Mouse (Mus musculus) midbrain, embryonic 16.5 days (tissue): Measurements from ENCODE around the gene Ccdc87. TPM values are rescaled to one million over a fixed set of nuclear protein-coding genes. Genes with fewer than 3 reads are reported as not detected.

ENCODE experiments used
- ATAC-seq: fragments of 200-750 bp; cut with Nextera tagmentation; 2 replicates; pipeline ENCODE4 v1.8.0; 2017; ENCODE audit warnings: moderate TSS enrichment
- H3K27ac ChIP-seq: fragments of 300-500 bp; sonication (generic); 2 replicates; pipeline ENCODE4 v1.5.1; 2014; ENCODE audit warnings: mild to moderate bottlenecking, low read length, mixed read lengths
- H3K27me3 ChIP-seq: fragments of 300-500 bp; sonication (generic); 2 replicates; pipeline ENCODE4 v1.6.1; 2014; ENCODE audit warnings: low read depth, low read length, mixed read lengths; ENCODE audit not compliant: control insufficient read depth, insufficient read depth
- H3K36me3 ChIP-seq: fragments of 300-500 bp; sonication (generic); 2 replicates; pipeline ENCODE4 v1.6.1; 2014; ENCODE audit warnings: mild to moderate bottlenecking, low read length, moderate library complexity, mixed read lengths; ENCODE audit not compliant: control insufficient read depth, insufficient read depth
- H3K4me1 ChIP-seq: fragments of 300-500 bp; sonication (generic); 2 replicates; pipeline ENCODE4 v1.6.1; 2014; ENCODE audit warnings: mild to moderate bottlenecking, low read length, mixed read lengths; ENCODE audit not compliant: control insufficient read depth, insufficient read depth
- H3K4me2 ChIP-seq: fragments of 300-500 bp; sonication (generic); 2 replicates; pipeline ENCODE4 v1.6.1; 2014; ENCODE audit warnings: mild to moderate bottlenecking, low read length, mixed read lengths
- H3K4me3 ChIP-seq: fragments of 300-500 bp; sonication (generic); 2 replicates; pipeline ENCODE4 v1.5.1; 2014; ENCODE audit warnings: low read depth, mild to moderate bottlenecking, low read length, moderate library complexity, mixed read lengths
- H3K9ac ChIP-seq: fragments of 300-500 bp; sonication (generic); 2 replicates; pipeline ENCODE4 v1.6.1; 2014; ENCODE audit warnings: low read depth, low read length, mixed read lengths
- H3K9me3 ChIP-seq: fragments of 300-500 bp; sonication (generic); replicated peaks from 2 replicates; pipeline ENCODE4 v1.6.1; 2014; ENCODE audit warnings: mild to moderate bottlenecking, low read length, mixed read lengths; ENCODE audit not compliant: control insufficient read depth, poor library complexity, severe bottlenecking
- WGBS: fragments of 180-500 bp; shearing (Covaris S2); extraction: QIAGEN DNeasy Blood & Tissue Kit; methylation state at CpG from one replicate; pipeline ENCODE4 v1.1.7; 2014; 5-methylcytosine and 5-hydroxymethylcytosine counted together
- polyA plus RNA-seq: library from polyadenylated mRNA; unstranded; fragments of >200 nt; fragmentation: Nextera tagmentation; extraction: Ambion mirVana; gene quantifications from 2 replicates; pipeline ENCODE4 v1.2.1, GENCODE M21; 2015

Gene Ccdc87
- polyA plus RNA-seq, 1 experiment from 2014 or later, result 0.99 TPM

- H3K9ac ChIP-seq, result no peak overlapping the region
- H3K36me3 ChIP-seq, result no peaks in the 10 kb centered on the region
- H3K4me1 ChIP-seq, result peaks cover 16% of the 10 kb centered on the region
- no peak for ATAC-seq
- no peaks in the 10 kb centered on the region for H3K27me3 ChIP-seq
- no peak overlapping the region for H3K4me2 ChIP-seq
- no peak overlapping the region for H3K27ac ChIP-seq
- no peak overlapping the region for H3K4me3 ChIP-seq
- no peaks in the 10 kb centered on the region for H3K9me3 ChIP-seq
- 68% methylated on average over 3 of the region's 4 CpGs for WGBS
Measured at GRCm38 (mm10) chr19:4876241-4876640, 37.1 kb downstream of the Ccdc87 start.

GRCm38 (mm10) chr19:4876755-4877154, 37.6 kb downstream of the Ccdc87 start:
- H3K36me3 ChIP-seq, result no peaks in the 10 kb centered on the region
- peaks cover 16% of the 10 kb centered on the region for H3K4me1 ChIP-seq
- no peak overlapping the region for H3K4me3 ChIP-seq
- no peak overlapping the region for H3K9ac ChIP-seq
- H3K4me2 ChIP-seq, result no peak overlapping the region
- ATAC-seq, result no peak
- H3K27me3 ChIP-seq, result no peaks in the 10 kb centered on the region
- WGBS, result 74% methylated on average over 3 of the region's 3 CpGs
- H3K9me3 ChIP-seq, result no peaks in the 10 kb centered on the region
- no peak overlapping the region for H3K27ac ChIP-seq

DNA sequence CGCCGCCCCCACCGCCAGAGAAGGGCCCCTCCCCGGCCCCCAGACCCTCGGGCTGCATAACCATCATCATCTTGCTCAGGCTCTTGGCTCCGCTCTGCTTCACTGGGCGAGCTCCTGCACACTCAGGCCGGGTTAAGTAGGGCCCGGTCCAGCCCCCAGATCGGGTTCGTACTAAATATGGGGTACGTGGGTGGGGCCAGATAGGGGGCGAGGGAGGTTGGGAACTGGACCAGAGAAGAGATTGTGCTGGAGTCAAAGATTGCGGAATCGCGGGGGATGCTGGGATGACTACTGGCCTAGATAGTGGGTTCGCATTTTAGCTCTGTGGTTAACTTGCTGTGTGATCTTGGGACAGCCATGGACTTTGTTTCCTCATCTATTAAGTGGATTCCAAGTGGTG, 38.6 kb downstream of the Ccdc87 start, which contains the start of gene Actn3:
Gene Actn3, minus strand, starts transcription at position 125 of the 400 bp plus-strand sequence.
- H3K4me2 ChIP-seq, result peak within 1 kb of the TSS; percentile 87
- peak within 1 kb of the TSS; percentile 79 for H3K27ac ChIP-seq
- no peaks in the 10 kb centered on the region for H3K9me3 ChIP-seq
- H3K27me3 ChIP-seq, result no peaks in the 10 kb centered on the region
- ATAC-seq, result peak; percentile 8; the same call in 1 of the 2 replicates
- peaks cover 16% of the 10 kb centered on the region for H3K4me1 ChIP-seq
- H3K4me3 ChIP-seq, result peak within 1 kb of the TSS; percentile 84
- H3K9ac ChIP-seq, result peak within 1 kb of the TSS; percentile 92
- no peaks in the 10 kb centered on the region for H3K36me3 ChIP-seq
- WGBS, result 6% methylated on average over 17 of the region's 17 CpGs

DNA sequence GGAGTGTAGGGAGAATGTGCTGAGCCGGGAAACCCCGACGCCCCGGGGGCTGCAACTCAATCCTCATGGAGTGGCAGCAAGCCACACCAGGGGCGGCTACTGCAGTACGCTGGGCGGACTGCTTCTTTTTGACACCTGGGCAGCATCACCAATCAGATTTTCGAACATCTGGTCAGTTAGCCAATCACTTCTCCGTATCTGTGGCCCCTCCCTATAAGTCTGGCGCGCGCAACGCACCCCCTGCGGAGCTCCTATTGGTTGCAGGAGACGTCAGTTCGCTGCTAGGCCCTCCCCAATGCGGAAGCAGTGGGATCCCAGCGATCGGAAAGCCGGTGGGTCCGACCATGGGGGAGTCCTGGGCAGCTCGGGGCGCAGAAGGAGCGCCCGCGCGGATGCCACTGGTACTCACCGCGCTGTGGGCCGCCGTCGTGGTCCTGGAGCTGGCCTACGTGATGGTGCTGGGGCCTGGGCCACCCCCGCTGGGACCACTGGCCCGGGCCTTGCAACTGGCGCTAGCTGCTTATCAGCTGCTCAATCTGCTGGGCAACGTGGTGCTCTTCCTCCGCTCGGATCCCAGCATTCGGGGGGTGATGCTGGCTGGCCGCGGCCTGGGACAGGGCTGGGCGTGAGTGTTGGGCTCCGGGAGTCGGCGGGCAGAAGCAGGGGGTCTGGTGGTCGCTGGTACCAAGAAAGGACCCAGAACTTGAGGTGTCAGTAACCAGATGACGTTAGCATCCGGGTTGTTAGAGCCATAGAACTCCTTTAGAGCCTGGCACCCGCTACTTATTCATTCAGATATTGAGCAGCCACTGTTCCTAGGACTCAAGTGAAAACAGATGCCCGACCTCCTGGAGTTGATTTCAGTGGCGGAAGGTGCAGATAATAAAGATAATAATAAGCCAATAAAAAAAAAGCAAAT, 39.5 kb downstream of the Ccdc87 start, which contains the start of gene Zdhhc24:
Gene Zdhhc24, plus strand, starts transcription at position 264 of the 919 bp plus-strand sequence.
- Histone ChIP-seq H3K4me1 (peaks cover 16% of the 10 kb centered on the region), H3K36me3 (no peaks in the 10 kb centered on the region), H3K4me2 (peak within 1 kb of the TSS; percentile 87), H3K27me3 (no peaks in the 10 kb centered on the region), H3K9ac (peak within 1 kb of the TSS; percentile 92), H3K4me3 (peak within 1 kb of the TSS; percentile 84), H3K27ac (peak within 1 kb of the TSS; percentile 79), H3K9me3 (no peaks in the 10 kb centered on the region)
- 1% methylated on average over 51 of the region's 52 CpGs for WGBS
- ATAC-seq, result peak; percentile 98

DNA sequence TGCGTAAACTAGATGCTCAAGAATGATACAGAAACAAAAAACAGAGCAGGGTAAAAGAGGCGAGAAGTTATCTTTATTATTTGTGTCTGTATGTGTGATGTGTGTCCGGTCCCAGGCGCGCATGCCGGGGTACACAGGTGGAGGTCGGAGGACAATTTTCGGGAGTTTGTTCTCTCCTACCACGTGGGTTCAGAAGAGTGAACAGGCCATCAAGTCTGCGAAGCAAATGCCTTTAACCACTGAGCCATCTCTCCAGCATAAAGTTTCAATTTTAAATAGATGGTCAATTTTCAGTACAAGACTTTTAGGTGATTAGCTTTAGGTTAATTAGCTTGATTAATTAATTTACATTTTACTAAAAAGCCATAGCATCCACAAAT, 40.1 kb downstream of the Ccdc87 start:
- no peaks in the 10 kb centered on the region for H3K36me3 ChIP-seq

DNA sequence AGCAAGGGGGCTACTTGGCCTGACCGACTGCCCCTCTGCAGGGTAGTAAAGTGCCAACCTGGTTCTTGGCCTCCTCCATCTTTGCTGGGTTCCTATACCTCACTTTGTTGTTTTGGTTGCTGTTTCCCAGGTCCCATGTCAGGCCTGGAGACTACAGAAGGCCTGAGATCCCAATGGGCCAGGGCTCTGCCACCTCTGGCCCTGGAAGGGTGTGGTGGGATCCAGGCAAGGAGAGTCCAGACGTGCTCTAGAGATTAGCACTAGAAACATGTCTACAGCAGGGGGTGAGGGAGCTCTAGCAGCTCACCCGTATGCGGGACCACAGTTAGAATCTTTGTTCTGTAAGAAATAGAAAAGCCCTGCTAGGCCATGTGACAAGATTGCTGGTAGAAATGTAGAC, 44.8 kb downstream of the Ccdc87 start:
- no peak overlapping the region for H3K4me3 ChIP-seq
- H3K9me3 ChIP-seq, result no peaks in the 10 kb centered on the region
- no peak overlapping the region for H3K27ac ChIP-seq
- no peaks in the 10 kb centered on the region for H3K36me3 ChIP-seq
- WGBS, result 84% methylated on average over 4 of the region's 4 CpGs
- H3K4me2 ChIP-seq, result no peak overlapping the region
- no peak overlapping the region for H3K9ac ChIP-seq
- ATAC-seq, result no peak
- no peaks in the 10 kb centered on the region for H3K27me3 ChIP-seq
- H3K4me1 ChIP-seq, result peaks cover 9% of the 10 kb centered on the region

More for the DNA sequence above, 40.1 kb downstream of the Ccdc87 start:
- no peak for ATAC-seq
- H3K27me3 ChIP-seq, result no peaks in the 10 kb centered on the region
- peak overlapping the region; percentile 84 for H3K4me3 ChIP-seq
- 72% methylated on average over 10 of the region's 10 CpGs for WGBS
- peak overlapping the region; percentile 72 for H3K4me2 ChIP-seq
- peak overlapping the region; percentile 92 for H3K9ac ChIP-seq
- no peaks in the 10 kb centered on the region for H3K9me3 ChIP-seq
- H3K27ac ChIP-seq, result no peak overlapping the region
- peaks cover 16% of the 10 kb centered on the region for H3K4me1 ChIP-seq

DNA sequence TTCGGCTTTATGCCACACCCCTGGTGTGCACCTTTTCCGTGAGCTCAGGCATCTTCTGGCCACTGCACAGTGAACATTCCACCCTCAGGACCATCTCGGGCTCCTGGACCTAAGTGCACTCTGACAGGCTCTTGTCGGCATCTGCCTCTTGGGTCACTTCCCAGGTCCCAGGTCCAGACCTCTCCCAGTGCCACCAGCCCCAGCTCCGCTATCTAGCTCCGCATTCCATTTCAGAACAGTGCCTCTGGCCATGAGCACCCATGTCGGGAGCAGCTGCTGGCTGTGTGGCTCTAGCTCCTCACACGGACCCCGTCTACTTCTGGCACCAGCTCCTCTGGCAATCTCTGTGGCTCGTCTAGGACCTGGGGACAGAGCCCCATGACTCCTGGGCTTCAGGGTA, 50.6 kb downstream of the Ccdc87 start:
- Histone ChIP-seq H3K9ac (no peak overlapping the region), H3K9me3 (no peaks in the 10 kb centered on the region), H3K4me2 (no peak overlapping the region), H3K27me3 (no peaks in the 10 kb centered on the region), H3K36me3 (peaks cover 26% of the 10 kb centered on the region), H3K4me1 (no peaks in the 10 kb centered on the region), H3K4me3 (no peak overlapping the region), H3K27ac (no peak overlapping the region)
- 87% methylated on average over 10 of the region's 10 CpGs for WGBS
- ATAC-seq, result no peak

DNA sequence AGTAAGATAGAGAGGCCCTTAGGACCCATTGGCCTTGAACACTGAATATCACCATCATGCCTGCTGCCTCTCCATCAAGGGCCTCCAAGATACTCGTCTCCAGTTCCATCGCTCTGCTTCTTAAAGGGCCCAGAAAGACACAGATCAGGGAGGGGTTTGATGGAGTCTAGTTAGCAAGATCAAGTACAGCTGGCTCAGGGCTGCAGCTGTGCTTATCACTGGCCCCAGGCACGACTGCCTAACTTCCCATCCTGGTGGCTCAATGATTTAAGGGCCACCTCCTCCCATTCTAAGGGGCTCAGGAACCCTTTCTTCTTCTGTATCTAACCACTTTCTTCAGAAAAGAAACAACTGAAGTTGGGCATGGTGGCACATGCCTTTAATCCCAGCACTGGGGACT, 52.6 kb downstream of the Ccdc87 start:
- Histone ChIP-seq H3K9me3 (no peaks in the 10 kb centered on the region), H3K27ac (no peak overlapping the region), H3K9ac (no peak overlapping the region), H3K4me2 (no peak overlapping the region), H3K4me1 (no peaks in the 10 kb centered on the region), H3K4me3 (no peak overlapping the region), H3K36me3 (peaks cover 26% of the 10 kb centered on the region), H3K27me3 (no peaks in the 10 kb centered on the region)
- WGBS, result 89% methylated on average over 3 of the region's 3 CpGs
- no peak for ATAC-seq
